Mouse (Mus musculus) liver, embryonic 14.5 days (tissue): ENCODE results near the gene Gas6. TPM values are rescaled to one million over a fixed set of nuclear protein-coding genes. Genes with fewer than 3 reads are reported as not detected.
A peak's percentile ranks its signal among the peaks of the same experiment; 100 is the strongest.

ENCODE experiments used
- ATAC-seq: fragments of 200-750 bp; cut with Nextera tagmentation; 2 replicates; pipeline ENCODE4 v1.8.0; 2017; ENCODE audit warnings: moderate number of reproducible peaks, mild to moderate bottlenecking, moderate library complexity; ENCODE audit not compliant: insufficient read depth
- DNase-seq, 3 experiments: peaks; one replicate each; pipeline ENCODE4 v3.0.0-alpha.2; 2012 to 2013; ENCODE audit warnings: low read depth in 3 of 3, low spot score in 3 of 3
- H3K27ac ChIP-seq: fragments of 300-500 bp; sonication (generic); 2 replicates; pipeline ENCODE4 v1.5.1; 2014; ENCODE audit warnings: moderate library complexity, mild to moderate bottlenecking, control low read depth, inconsistent platforms
- H3K27me3 ChIP-seq: fragments of 300-500 bp; sonication (generic); 2 replicates; pipeline ENCODE4 v1.6.1; 2014; ENCODE audit warnings: mild to moderate bottlenecking, low read length, moderate library complexity; ENCODE audit not compliant: control insufficient read depth, insufficient read depth
- H3K36me3 ChIP-seq: fragments of 300-500 bp; sonication (generic); replicated peaks from 2 replicates; pipeline ENCODE4 v1.6.1; 2014; ENCODE audit warnings: low read depth; ENCODE audit not compliant: control insufficient read depth, insufficient read depth
- H3K4me1 ChIP-seq, 2 experiments: fragments of 200-500 bp in 1 of 2; fragments of 300-500 bp in 1 of 2; sonication (generic) in 1 of 2; replicated peaks; 2 replicates each; pipeline ENCODE4 v1.6.1; 2012 to 2014; ENCODE audit warnings: antibody characterized with exemption in 1 of 2, inconsistent platforms in 1 of 2, low read length in 1 of 2; ENCODE audit not compliant: control insufficient read depth in 2 of 2, insufficient read depth in 2 of 2
- H3K4me2 ChIP-seq: fragments of 300-500 bp; sonication (generic); 2 replicates; pipeline ENCODE4 v1.6.1; 2014; ENCODE audit warnings: low read depth, mild to moderate bottlenecking, control low read depth, moderate library complexity
- H3K4me3 ChIP-seq, 2 experiments: fragments of 200-500 bp in 1 of 2; fragments of 300-500 bp in 1 of 2; sonication (generic) in 1 of 2; 2 replicates each; pipeline ENCODE4 v1.5.1; 2012 to 2014; ENCODE audit warnings: low read depth in 2 of 2, low read length in 2 of 2, mild to moderate bottlenecking in 2 of 2, control low read depth in 1 of 2, inconsistent platforms in 1 of 2, moderate library complexity in 1 of 2; ENCODE audit not compliant: insufficient read depth in 1 of 2
- H3K9ac ChIP-seq: fragments of 300-500 bp; sonication (generic); replicated peaks from 2 replicates; pipeline ENCODE4 v1.6.1; 2014; ENCODE audit warnings: mild to moderate bottlenecking, control low read depth, moderate library complexity
- H3K9me3 ChIP-seq: fragments of 300-500 bp; sonication (generic); 2 replicates; pipeline ENCODE4 v1.6.1; 2016; ENCODE audit warnings: low read length, mixed read lengths; ENCODE audit not compliant: control insufficient read depth
- CTCF ChIP-seq: IDR thresholded peaks from 2 replicates; pipeline ENCODE4 v1.5.1; 2016; ENCODE audit warnings: antibody characterized with exemption, low read depth, control low read depth
- EP300 ChIP-seq: IDR thresholded peaks from 2 replicates; pipeline ENCODE4 v1.6.1; 2016; ENCODE audit warnings: antibody characterized with exemption, low read depth
- WGBS: fragments of 180-500 bp; shearing (Covaris S2); extraction: QIAGEN DNeasy Blood & Tissue Kit; methylation state at CpG from one replicate; pipeline ENCODE4 v1.1.7; 2014; ENCODE audit not compliant: insufficient replicate concordance; 5-methylcytosine and 5-hydroxymethylcytosine counted together
- polyA plus RNA-seq, 2 experiments: library from polyadenylated mRNA; depleted of rRNA in 1 of 2; stranded (reverse) in 1 of 2; unstranded in 1 of 2; fragments of >200 nt; fragmentation: Nextera tagmentation in 1 of 2; extraction: Ambion mirVana in 1 of 2; gene quantifications; 2 replicates each; pipeline versions ENCODE4 v1.2.1 to v1.2.3; 2012 to 2014

The Gas6 gene
- polyA plus RNA-seq, 2 experiments, result 2.2 to 2.7 TPM

GRCm38 (mm10) chr8:13533123-13533522 is 38.8 kb upstream of the Gas6 start:
- Histone ChIP-seq H3K36me3 (no peaks in the 10 kb centered on the region), H3K27ac (no peak overlapping the region), H3K4me2 (no peak overlapping the region), H3K9ac (no peak overlapping the region), H3K9me3 (no peaks in the 10 kb centered on the region), H3K27me3 (no peaks in the 10 kb centered on the region), H3K4me3 (no peak overlapping the region), H3K4me1 (peaks cover 0 to 4% of the 10 kb centered on the region in 2 experiments; a peak in 1 of 4 replicates)
- ATAC-seq, result no peak
- 67% methylated on average over 8 of the region's 8 CpGs for WGBS
- no peak for DNase-seq
- TF ChIP-seq CTCF (no peak), EP300 (no peak)

GRCm38 (mm10) chr8:13531602-13532171 is 37.4 kb upstream of the Gas6 start:
- DNase-seq, result no peak
- WGBS, result 49% methylated on average over 9 of the region's 9 CpGs
- Histone ChIP-seq H3K36me3 (no peaks in the 10 kb centered on the region), H3K9ac (no peak overlapping the region), H3K9me3 (no peaks in the 10 kb centered on the region), H3K4me1 (peaks cover 0 to 4% of the 10 kb centered on the region in 2 experiments; a peak in 1 of 4 replicates), H3K4me2 (no peak overlapping the region), H3K4me3 (no peak overlapping the region), H3K27me3 (no peaks in the 10 kb centered on the region), H3K27ac (no peak overlapping the region)
- ATAC-seq, result no peak
- no peak for TF ChIP-seq EP300
- no peak for TF ChIP-seq CTCF

GRCm38 (mm10) chr8:13530941-13531340 is 36.7 kb upstream of the Gas6 start:
- Histone ChIP-seq H3K9ac (no peak overlapping the region), H3K4me2 (no peak overlapping the region), H3K4me3 (no peak overlapping the region), H3K4me1 (peaks cover 0 to 4% of the 10 kb centered on the region in 2 experiments; a peak in 1 of 4 replicates), H3K27ac (no peak overlapping the region), H3K9me3 (no peaks in the 10 kb centered on the region), H3K36me3 (no peaks in the 10 kb centered on the region), H3K27me3 (no peaks in the 10 kb centered on the region)
- no peak for DNase-seq
- no peak for TF ChIP-seq CTCF
- no peak for TF ChIP-seq EP300
- WGBS, result 31% methylated on average over 5 of the region's 5 CpGs
- ATAC-seq, result peak; percentile 33; the same call in 1 of the 2 replicates

GRCm38 (mm10) chr8:13530401-13530800 is 36.1 kb upstream of the Gas6 start:
- no peak for ATAC-seq
- no peak overlapping the region for H3K4me2 ChIP-seq
- no peaks in the 10 kb centered on the region for H3K36me3 ChIP-seq
- TF ChIP-seq CTCF (no peak), EP300 (no peak)
- H3K9me3 ChIP-seq, result no peaks in the 10 kb centered on the region
- no peak overlapping the region for H3K27ac ChIP-seq
- WGBS, result 60% methylated on average over 3 of the region's 3 CpGs
- H3K27me3 ChIP-seq, result no peaks in the 10 kb centered on the region
- H3K4me1 ChIP-seq, result peaks cover 0 to 4% of the 10 kb centered on the region in 2 experiments; a peak in 1 of 4 replicates
- no peak overlapping the region for H3K4me3 ChIP-seq
- no peak overlapping the region for H3K9ac ChIP-seq
- DNase-seq, result no peak

DNA sequence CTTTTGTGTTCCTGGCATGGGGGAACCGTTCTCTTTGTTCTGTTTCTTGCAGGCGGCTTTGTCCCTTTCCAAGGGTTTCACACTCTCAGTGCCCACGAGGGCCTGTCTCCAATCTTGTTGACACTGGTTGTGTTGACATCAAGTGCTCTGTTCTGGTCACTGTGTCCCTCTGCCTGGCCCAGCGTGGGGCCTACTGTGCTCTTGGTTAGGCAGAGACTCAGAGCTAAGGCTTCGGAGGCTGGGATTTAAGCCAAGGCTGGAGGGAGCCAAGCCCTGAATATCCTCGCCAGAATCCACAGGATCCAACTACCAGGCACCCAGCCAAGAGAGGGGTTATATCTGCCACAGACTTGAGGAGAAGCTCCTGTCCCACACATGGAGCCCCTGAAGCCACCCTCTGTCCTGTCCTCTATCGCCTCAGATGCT is 35.6 kb upstream of the Gas6 start:
- H3K36me3 ChIP-seq, result no peaks in the 10 kb centered on the region
- 66% methylated on average over 7 of the region's 7 CpGs for WGBS
- no peak overlapping the region for H3K4me3 ChIP-seq
- TF ChIP-seq EP300 (no peak), CTCF (no peak)
- H3K9ac ChIP-seq, result no peak overlapping the region
- no peak overlapping the region for H3K4me2 ChIP-seq
- no peaks in the 10 kb centered on the region for H3K9me3 ChIP-seq
- H3K27ac ChIP-seq, result no peak overlapping the region
- peaks cover 0 to 4% of the 10 kb centered on the region in 2 experiments; a peak in 1 of 4 replicates for H3K4me1 ChIP-seq
- ATAC-seq, result no peak
- no peaks in the 10 kb centered on the region for H3K27me3 ChIP-seq
- no peak for DNase-seq
